In the genomic region with DNA sequence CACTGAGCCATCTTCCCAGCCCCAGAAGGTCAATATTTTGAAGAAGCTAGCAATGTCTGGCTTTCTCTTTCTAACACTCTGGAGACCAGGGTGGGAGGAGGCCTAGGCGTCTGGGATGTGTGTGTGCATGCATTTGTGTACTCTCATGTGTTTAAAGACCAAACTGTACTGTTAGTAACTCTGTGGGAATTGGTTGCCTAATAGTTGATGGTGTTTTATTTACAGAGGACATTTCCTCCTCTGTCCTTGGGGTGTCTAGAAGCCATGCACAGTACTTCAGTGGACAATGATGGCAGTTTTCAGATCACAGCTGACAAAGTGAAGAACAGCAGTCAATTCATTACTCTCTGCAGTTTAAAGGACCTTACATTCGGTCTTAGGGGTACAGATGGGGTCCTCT, we compare ENCODE assay signal across 21 mouse cellular contexts. TPM values are rescaled to one million over a fixed set of nuclear protein-coding genes. Genes with fewer than 3 reads are reported as not detected.
"Had no signal": no experiment of that assay in that cellular context is flagged by ENCODE, and none has a peak within 500 bp of the region (broad histone marks: within the 10 kb centered on the region; RNA-seq: fewer than 3 reads in every experiment).

No protein-coding gene starts in this region.

- H3K4me3 ChIP-seq: midbrain, embryonic 10.5 days; midbrain, embryonic 12.5 days; myocyte; neural tube, embryonic 13.5 days; neural tube, embryonic 15.5 days had no signal

- H3K9ac ChIP-seq: liver, embryonic 14.5 days; lung, embryonic 14.5 days; midbrain, embryonic 12.5 days; neural tube, embryonic 13.5 days; neural tube, embryonic 15.5 days had no signal

- H3K27me3 ChIP-seq: midbrain, embryonic 12.5 days; neural tube, embryonic 13.5 days; neural tube, embryonic 15.5 days had no signal

- DNase-seq: lung, adult 18-20 months; lung, embryonic 14.5 days; lung, postnatal 4 days; midbrain, embryonic 14.5 days; retina, postnatal 1 day; right cerebral cortex, adult 18-20 months; right cerebral cortex, postnatal 25 days; right cerebral cortex, postnatal 4 days; spleen, adult 18-20 months; thymus, adult 18-20 months; thymus, postnatal 14 days; thymus, postnatal 36 days had no signal

- H3K9me3 ChIP-seq: midbrain, embryonic 10.5 days; midbrain, embryonic 12.5 days; neural tube, embryonic 13.5 days; neural tube, embryonic 15.5 days had no signal

- H3K4me2 ChIP-seq: lung, embryonic 14.5 days; midbrain, embryonic 12.5 days; neural tube, embryonic 13.5 days; neural tube, embryonic 15.5 days had no signal

- H3K4me1 ChIP-seq: midbrain, embryonic 12.5 days had no signal

- ATAC-seq: midbrain, embryonic 16.5 days had no signal

- H3K27ac ChIP-seq: liver, embryonic 14.5 days; midbrain, embryonic 10.5 days; midbrain, embryonic 12.5 days; neural tube, embryonic 13.5 days; neural tube, embryonic 15.5 days had no signal

RNA-seq across cellular contexts. Expression of a gene that starts 27.5 kb away (rescaled TPM):
- total RNA-seq: megakaryocyte, adult 5-6 weeks; megakaryocyte-erythroid progenitor cell, adult 5-6 weeks had no signal

RNA-seq across cellular contexts. Expression of a gene that starts 53.9 kb away (rescaled TPM):
- total RNA-seq: megakaryocyte-erythroid progenitor cell, adult 5-6 weeks had no signal
